Mouse (Mus musculus) CH12.LX (cell line): Measurements from ENCODE around the gene Arhgef26. TPM values are rescaled to one million over a fixed set of nuclear protein-coding genes. Genes with fewer than 3 reads are reported as not detected.

Experiments used
- DNase-seq: peaks from one replicate; pipeline ENCODE4 v3.0.0-alpha.2; 2013; ENCODE audit errors: extremely low read depth
- H3K27ac ChIP-seq: 2 replicates; pipeline ENCODE4 v1.5.1; 2012; ENCODE audit warnings: low read depth, mild to moderate bottlenecking, control low read depth, moderate library complexity; ENCODE audit not compliant: insufficient read depth
- H3K27me3 ChIP-seq: replicated peaks from 2 replicates; pipeline ENCODE3; 2012; ENCODE audit warnings: inconsistent platforms
- H3K36me3 ChIP-seq, 2 experiments: replicated peaks in 1 of 2; 2 replicates each; pipeline versions ENCODE3 to v1.6.1; 2012; ENCODE audit warnings: inconsistent platforms in 1 of 2, low read length in 1 of 2, mild to moderate bottlenecking in 1 of 2, mixed read lengths in 1 of 2, moderate library complexity in 1 of 2; ENCODE audit not compliant: control insufficient read depth in 1 of 2, insufficient read depth in 1 of 2
- H3K4me1 ChIP-seq, 2 experiments: 2 replicates each; pipeline ENCODE4 v1.6.1; 2012; ENCODE audit warnings: inconsistent platforms in 1 of 2, moderate library complexity in 1 of 2; ENCODE audit not compliant: insufficient read depth in 2 of 2, control insufficient read depth in 1 of 2
- H3K4me2 ChIP-seq: 2 replicates; pipeline ENCODE4 v1.6.1; 2012; ENCODE audit warnings: low read depth, mild to moderate bottlenecking, control low read depth; ENCODE audit not compliant: poor library complexity, insufficient read depth, severe bottlenecking
- H3K4me3 ChIP-seq, 3 experiments: fragments of 150-350 bp in 1 of 3; sonication (generic) in 1 of 3; replicated peaks in 1 of 3; 2 replicates each; pipeline versions ENCODE3 to v1.5.1; 2011 to 2012; ENCODE audit warnings: low read depth in 2 of 3, low read length in 2 of 3, mild to moderate bottlenecking in 2 of 3, moderate library complexity in 2 of 3, control low read depth in 1 of 3, improper control_type of control experiment in 1 of 3, inconsistent platforms in 1 of 3, mixed read lengths in 1 of 3; ENCODE audit not compliant: poor library complexity in 1 of 3
- H3K79me2 ChIP-seq: replicated peaks from 2 replicates; pipeline ENCODE4 v1.6.1; 2012; ENCODE audit warnings: mild to moderate bottlenecking, moderate library complexity; ENCODE audit not compliant: control insufficient read depth, poor library complexity, insufficient read depth, severe bottlenecking; ENCODE audit errors: extremely low read depth
- H3K9ac ChIP-seq: 2 replicates; pipeline ENCODE4 v1.6.1; 2012; ENCODE audit warnings: low read depth, mild to moderate bottlenecking, control low read depth, moderate library complexity; ENCODE audit not compliant: insufficient read depth
- H3K9me3 ChIP-seq: replicated peaks from 2 replicates; pipeline ENCODE3; 2012; ENCODE audit warnings: low read length, inconsistent platforms, mixed read lengths
- BHLHE40 ChIP-seq: IDR thresholded peaks from 2 replicates; pipeline ENCODE4 v1.6.1; 2011; ENCODE audit warnings: mild to moderate bottlenecking, low read depth, low read length, improper control_type of control experiment
- ELF1 ChIP-seq: IDR thresholded peaks from 2 replicates; pipeline ENCODE4 v1.6.1; 2014; ENCODE audit warnings: low read depth, mild to moderate bottlenecking, inconsistent platforms, low read length, improper control_type of control experiment
- ETS1 ChIP-seq: conservative IDR thresholded peaks from 2 replicates; pipeline ENCODE4 v1.6.1; 2012; ENCODE audit warnings: low read depth, mild to moderate bottlenecking, inconsistent platforms, low read length, improper control_type of control experiment, moderate library complexity
- GABPA ChIP-seq: IDR thresholded peaks from 2 replicates; pipeline ENCODE4 v1.6.1; 2012; ENCODE audit warnings: low read depth, low read length, improper control_type of control experiment, inconsistent platforms; ENCODE audit not compliant: insufficient replicate concordance
- IRF4 ChIP-seq: IDR thresholded peaks from 2 replicates; pipeline ENCODE4 v1.6.1; 2014; ENCODE audit warnings: low read depth, mild to moderate bottlenecking, inconsistent platforms, low read length, improper control_type of control experiment
- JUN ChIP-seq: IDR thresholded peaks from 2 replicates; pipeline ENCODE4 v1.6.1; 2011; ENCODE audit warnings: low read depth, mild to moderate bottlenecking, low read length, improper control_type of control experiment, moderate library complexity; ENCODE audit not compliant: insufficient read depth
- JUND ChIP-seq: conservative IDR thresholded peaks from 2 replicates; pipeline ENCODE4 v1.6.1; 2011; ENCODE audit warnings: low read depth, low read length, improper control_type of control experiment
- MAX ChIP-seq: IDR thresholded peaks from 2 replicates; pipeline ENCODE4 v1.6.1; 2011; ENCODE audit warnings: low read length, improper control_type of control experiment
- MAZ ChIP-seq: IDR thresholded peaks from 2 replicates; pipeline ENCODE4 v1.6.1; 2012; ENCODE audit warnings: low read depth, mild to moderate bottlenecking, inconsistent platforms, low read length, improper control_type of control experiment, moderate library complexity
- MEF2A ChIP-seq: IDR thresholded peaks from 2 replicates; pipeline ENCODE4 v1.6.1; 2014; ENCODE audit warnings: low read depth, mild to moderate bottlenecking, inconsistent platforms, low read length, improper control_type of control experiment, borderline replicate concordance
- MXI1 ChIP-seq: IDR thresholded peaks from 2 replicates; pipeline ENCODE4 v1.6.1; 2011; ENCODE audit warnings: mild to moderate bottlenecking, low read depth, low read length, improper control_type of control experiment
- MYC ChIP-seq: IDR thresholded peaks from 2 replicates; pipeline ENCODE4 v1.6.1; 2011; ENCODE audit warnings: low read depth, mild to moderate bottlenecking, improper control_type of control experiment, low read length
- PAX5 ChIP-seq: IDR thresholded peaks from 2 replicates; pipeline ENCODE4 v1.6.1; 2012; ENCODE audit warnings: low read length, inconsistent platforms, mixed read lengths
- POLR2A ChIP-seq: IDR thresholded peaks from 2 replicates; pipeline ENCODE4 v1.6.1; 2011; ENCODE audit warnings: low read depth, mild to moderate bottlenecking, improper control_type of control experiment, low read length
- POLR2AphosphoS2 ChIP-seq: IDR thresholded peaks from 2 replicates; pipeline ENCODE4 v1.6.1; 2011; ENCODE audit warnings: low read depth, low read length, improper control_type of control experiment
- UBTF ChIP-seq: IDR thresholded peaks from 2 replicates; pipeline ENCODE4 v1.6.1; 2012; ENCODE audit warnings: low read depth, mild to moderate bottlenecking, inconsistent platforms, low read length, improper control_type of control experiment, moderate library complexity
- USF1 ChIP-seq: IDR thresholded peaks from 2 replicates; pipeline ENCODE4 v1.6.1; 2014; ENCODE audit warnings: low read depth, mild to moderate bottlenecking, inconsistent platforms, low read length, improper control_type of control experiment
- USF2 ChIP-seq: conservative IDR thresholded peaks from 2 replicates; pipeline ENCODE4 v1.6.1; 2011; ENCODE audit warnings: low read depth, low read length, improper control_type of control experiment
- ZC3H11A ChIP-seq: IDR thresholded peaks from 2 replicates; pipeline ENCODE4 v1.6.1; 2012; ENCODE audit warnings: low read depth, mild to moderate bottlenecking, inconsistent platforms, low read length, improper control_type of control experiment
- ZMIZ1 ChIP-seq: IDR thresholded peaks from 2 replicates; pipeline ENCODE4 v1.6.1; 2012; ENCODE audit warnings: low read depth, mild to moderate bottlenecking, inconsistent platforms, low read length, improper control_type of control experiment
- ZNF384 ChIP-seq: IDR thresholded peaks from 2 replicates; pipeline ENCODE4 v1.6.1; 2012; ENCODE audit warnings: low read depth, low read length, improper control_type of control experiment, inconsistent platforms
- dilution Hi-C: fragments of 300-500 bp; cut with MboI; formaldehyde crosslinking; loops from 2 replicates; pipeline ENCODE4 v1.14.3; 2020; ENCODE audit warnings: low sequenced_read_pairs; ENCODE audit not compliant: extremely low pct_unique_long_range_greater_than_20kb, extremely low pct_ligation_motif_present
- in situ Hi-C: fragments of 300-500 bp; cut with MboI; formaldehyde crosslinking; loops from 3 replicates; pipeline ENCODE4 v1.14.3; 2019; ENCODE audit warnings: low sequenced_read_pairs, low pct_ligation_motif_present, low pct_unique_long_range_greater_than_20kb, mixed read lengths
- polyA plus RNA-seq: library from polyadenylated mRNA; unstranded; fragments of >175 nt; gene quantifications from 2 replicates; pipeline ENCODE4 v1.2.1, GENCODE M21; 2012; ENCODE audit warnings: low read depth; ENCODE audit not compliant: insufficient read length
- total RNA-seq, 2 experiments: library from RNA; depleted of rRNA; stranded (reverse); fragments of 300-350 nt in 1 of 2; fragments of >200 nt in 1 of 2; gene quantifications; 2 replicates each; pipeline ENCODE4 v1.2.3; 2012 to 2014

Arhgef26 gene
- total and polyA plus RNA-seq, 3 experiments, result under 0.01 to 0.11 TPM; not detected in 1

GRCm38 (mm10) chr3:62412704-62413103 is 74.6 kb downstream of the Arhgef26 start:
- Histone ChIP-seq H3K27ac (no peak overlapping the region), H3K27me3 (no peaks in the 10 kb centered on the region), H3K9me3 (peaks cover 20% of the 10 kb centered on the region), H3K4me1 (no peaks in the 10 kb centered on the region), H3K4me2 (no peak overlapping the region), H3K36me3 (no peaks in the 10 kb centered on the region), H3K4me3 (no peak overlapping the region), H3K79me2 (no peaks in the 10 kb centered on the region), H3K9ac (no peak overlapping the region)
- DNase-seq, result no peak
- in situ Hi-C loops, result no loop called here
- dilution Hi-C loops, result no loop called here
- TF ChIP-seq ZMIZ1, result no peak
- no peak for TF ChIP-seq MYC
- no peak for TF ChIP-seq GABPA
- no peak for TF ChIP-seq ZC3H11A
- TF ChIP-seq ELF1, result no peak
- TF ChIP-seq MAX, result no peak
- TF ChIP-seq MEF2A, result no peak
- no peak for TF ChIP-seq JUND
- TF ChIP-seq PAX5, result no peak
- no peak for TF ChIP-seq BHLHE40
- no peak for TF ChIP-seq USF1
- no peak for TF ChIP-seq ETS1
- TF ChIP-seq USF2, result no peak
- TF ChIP-seq ZNF384, result no peak
- no peak for TF ChIP-seq JUN
- TF ChIP-seq POLR2AphosphoS2, result no peak
- TF ChIP-seq POLR2A, result no peak
- no peak for TF ChIP-seq IRF4
- TF ChIP-seq MXI1, result no peak
- no peak for TF ChIP-seq MAZ

DNA sequence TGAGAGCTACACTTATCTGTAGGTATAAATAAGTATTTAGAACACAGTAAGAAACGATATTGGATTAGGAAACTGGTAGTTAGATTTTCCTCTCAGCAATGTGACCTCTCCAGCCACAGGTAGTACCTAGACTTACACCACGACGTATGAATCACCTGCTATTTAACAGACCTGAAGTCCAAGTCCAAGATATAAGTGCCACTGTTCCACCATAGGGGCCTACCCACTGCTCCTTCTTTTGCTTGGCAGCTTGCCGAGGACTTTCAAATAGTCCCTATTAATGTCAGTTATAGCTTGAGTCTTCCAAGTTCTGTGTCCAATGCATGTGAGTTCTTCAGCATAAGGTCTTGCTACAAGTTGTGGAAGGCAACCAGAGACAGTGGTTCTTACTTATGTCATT is 76.8 kb downstream of the Arhgef26 start:
- H3K4me2 ChIP-seq, result no peak overlapping the region
- peaks cover 16% of the 10 kb centered on the region for H3K9me3 ChIP-seq
- no peak overlapping the region for H3K4me3 ChIP-seq
- dilution Hi-C loops (no loop called here), in situ Hi-C loops (no loop called here)
- no peak overlapping the region for H3K27ac ChIP-seq
- no peak overlapping the region for H3K9ac ChIP-seq
- no peaks in the 10 kb centered on the region for H3K79me2 ChIP-seq
- H3K4me1 ChIP-seq, result no peaks in the 10 kb centered on the region
- H3K27me3 ChIP-seq, result no peaks in the 10 kb centered on the region
- DNase-seq, result no peak
- TF ChIP-seq PAX5, result no peak
- TF ChIP-seq MYC, result no peak
- no peak for TF ChIP-seq UBTF
- no peaks in the 10 kb centered on the region for H3K36me3 ChIP-seq
